Mouse (Mus musculus) MEL (cell line): ENCODE results near the gene Mag.

Experiments used
- CTCF ChIP-seq, 3 experiments: IDR thresholded peaks in 2 of 3; conservative IDR thresholded peaks in 1 of 3; 2 replicates each; pipeline ENCODE4 v1.5.1; 2011 to 2012; ENCODE audit warnings: low read length in 3 of 3, low read depth in 2 of 3, mild to moderate bottlenecking in 2 of 3, improper control_type of control experiment in 1 of 3, inconsistent platforms in 1 of 3, mixed read lengths in 1 of 3, moderate library complexity in 1 of 3; ENCODE audit not compliant: control insufficient read depth in 1 of 3, insufficient read depth in 1 of 3, poor library complexity in 1 of 3, severe bottlenecking in 1 of 3
- MAZ ChIP-seq: IDR thresholded peaks from 2 replicates; pipeline ENCODE4 v1.6.1; 2012; ENCODE audit warnings: low read depth, mild to moderate bottlenecking, inconsistent platforms, low read length, improper control_type of control experiment
- MYC ChIP-seq: IDR thresholded peaks from 2 replicates; pipeline ENCODE4 v1.6.1; 2011; ENCODE audit warnings: low read depth, mild to moderate bottlenecking, low read length, improper control_type of control experiment, moderate library complexity
- RCOR1 ChIP-seq: IDR thresholded peaks from 2 replicates; pipeline ENCODE4 v1.6.1; 2012; ENCODE audit warnings: low read depth, mild to moderate bottlenecking, inconsistent platforms, low read length, improper control_type of control experiment
- SIN3A ChIP-seq: IDR thresholded peaks from 2 replicates; pipeline ENCODE4 v1.6.1; 2012; ENCODE audit warnings: low read length, improper control_type of control experiment, inconsistent platforms
- TAL1 ChIP-seq: IDR thresholded peaks from 2 replicates; pipeline ENCODE4 v1.6.1; 2012; ENCODE audit warnings: mild to moderate bottlenecking, inconsistent platforms, low read length, moderate library complexity, mixed read lengths
- USF1 ChIP-seq: IDR thresholded peaks from 2 replicates; pipeline ENCODE4 v1.6.1; 2014; ENCODE audit warnings: low read depth, mild to moderate bottlenecking, inconsistent platforms, low read length, improper control_type of control experiment, moderate library complexity
- ZC3H11A ChIP-seq: IDR thresholded peaks from 2 replicates; pipeline ENCODE4 v1.6.1; 2012; ENCODE audit warnings: low read depth, mild to moderate bottlenecking, inconsistent platforms, low read length, improper control_type of control experiment

DNA sequence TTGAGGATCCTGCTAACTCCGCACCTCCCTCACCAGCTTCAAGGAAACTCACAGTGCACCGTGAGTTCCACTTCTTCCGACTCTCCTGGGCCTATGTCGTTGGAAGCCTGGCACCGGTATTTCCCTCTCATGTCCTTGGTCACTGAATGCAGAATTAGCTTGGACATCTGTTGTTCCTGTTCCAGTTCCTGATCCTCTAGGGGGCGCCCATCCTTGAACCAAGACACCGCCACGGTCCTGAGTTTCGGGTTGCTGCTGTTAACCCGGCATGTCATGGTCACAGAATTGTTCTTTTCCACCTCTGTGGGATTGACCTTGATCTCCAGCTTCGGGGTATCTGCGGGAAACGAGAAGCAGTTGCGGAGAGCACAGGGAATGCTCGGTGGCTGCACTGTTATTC lies 41.6 kb downstream of the Mag start:
- TF ChIP-seq ZC3H11A (peak; percentile 39), TAL1 (no peak), SIN3A (no peak), USF1 (no peak), CTCF (IDR thresholded peaks at IDR 0.05 in 2 of 3, conservative IDR thresholded peaks at IDR 0.05 in 1 of 3; ENCODE audit: control insufficient read depth in 1 of 3, insufficient read depth in 1 of 3, low read depth in 2 of 3, low read length in 3 of 3, poor library complexity in 1 of 3, severe bottlenecking in 1 of 3) (peak; percentile 64 to 69 (median 68)), RCOR1 (no peak), MYC (no peak), MAZ (no peak)
